Mouse (Mus musculus) CH12.LX (cell line): Measurements from ENCODE around the gene Cd34. TPM values are rescaled to one million over a fixed set of nuclear protein-coding genes. Genes with fewer than 3 reads are reported as not detected.

Experiments used
- polyA plus RNA-seq: library from polyadenylated mRNA; unstranded; fragments of >175 nt; gene quantifications from 2 replicates; pipeline ENCODE4 v1.2.1, GENCODE M21; 2012; ENCODE audit warnings: low read depth; ENCODE audit not compliant: insufficient read length
- total RNA-seq, 2 experiments: library from RNA; depleted of rRNA; stranded (reverse); fragments of 300-350 nt in 1 of 2; fragments of >200 nt in 1 of 2; gene quantifications; 2 replicates each; pipeline ENCODE4 v1.2.3; 2012 to 2014

Cd34 gene
- total and polyA plus RNA-seq, 3 experiments: not detected

Other genes starting within 250 kb of the Cd34 start
- gene Cd46, start 153.4 kb downstream of the Cd34 start, total RNA-seq (2012; rRNA removed): 0.25 and 0.38 TPM in 2 replicates
- 1.5 and 1.8 TPM in 2 replicates for gene Cd46, start 153.4 kb downstream of the Cd34 start, total RNA-seq (2014; rRNA removed)
- gene Cd46, start 153.4 kb downstream of the Cd34 start, polyA plus RNA-seq: 1.3 and 1.4 TPM in 2 replicates
- gene Cr1l, start 192.8 kb downstream of the Cd34 start, total RNA-seq (2012; rRNA removed): 84.6 and 89.9 TPM in 2 replicates
- 134 and 153 TPM in 2 replicates for gene Cr1l, start 192.8 kb downstream of the Cd34 start, total RNA-seq (2014; rRNA removed)
- 76.1 and 76.4 TPM in 2 replicates for gene Cr1l, start 192.8 kb downstream of the Cd34 start, polyA plus RNA-seq
- gene Cr2, start 237.9 kb downstream of the Cd34 start, total RNA-seq (2012; rRNA removed): 0.08 and 0.17 TPM in 2 replicates
- 0.51 and 0.62 TPM in 2 replicates for gene Cr2, start 237.9 kb downstream of the Cd34 start, total RNA-seq (2014; rRNA removed)
- 0.97 and 3.0 TPM in 2 replicates for gene Cr2, start 237.9 kb downstream of the Cd34 start, polyA plus RNA-seq